Mouse (Mus musculus) forebrain, embryonic 15.5 days (tissue): ENCODE data around the gene Pfdn6. TPM values are rescaled to one million over a fixed set of nuclear protein-coding genes. Genes with fewer than 3 reads are reported as not detected.
"Not testable (repeated sequence)": the region's sequence is repeated elsewhere in the genome, so short reads cannot be mapped to it uniquely, and the experiment has no call there.

Source experiments
- ATAC-seq: fragments of 200-750 bp; cut with Nextera tagmentation; replicated peaks from 2 replicates; pipeline ENCODE4 v1.8.0; 2017; ENCODE audit warnings: mild to moderate bottlenecking, moderate TSS enrichment, moderate library complexity
- H3K27ac ChIP-seq: fragments of 300-500 bp; sonication (generic); replicated peaks from 2 replicates; pipeline ENCODE4 v1.5.1; 2015; ENCODE audit warnings: mild to moderate bottlenecking, inconsistent platforms
- H3K27me3 ChIP-seq: fragments of 300-500 bp; sonication (generic); 2 replicates; pipeline ENCODE4 v1.6.1; 2015; ENCODE audit warnings: inconsistent platforms
- H3K36me3 ChIP-seq: fragments of 300-500 bp; sonication (generic); 2 replicates; pipeline ENCODE4 v1.6.1; 2015; ENCODE audit warnings: mild to moderate bottlenecking, inconsistent platforms
- H3K4me1 ChIP-seq: fragments of 300-500 bp; sonication (generic); 2 replicates; pipeline ENCODE4 v1.6.1; 2015; ENCODE audit warnings: inconsistent platforms
- H3K4me2 ChIP-seq: fragments of 300-500 bp; sonication (generic); replicated peaks from 2 replicates; pipeline ENCODE4 v1.6.1; 2015; ENCODE audit warnings: mild to moderate bottlenecking, inconsistent platforms
- H3K4me3 ChIP-seq: fragments of 300-500 bp; sonication (generic); 2 replicates; pipeline ENCODE4 v1.5.1; 2015; ENCODE audit warnings: mild to moderate bottlenecking, inconsistent platforms
- H3K9ac ChIP-seq: fragments of 300-500 bp; sonication (generic); replicated peaks from 2 replicates; pipeline ENCODE4 v1.6.1; 2015; ENCODE audit warnings: mild to moderate bottlenecking, inconsistent platforms
- H3K9me3 ChIP-seq: fragments of 300-500 bp; sonication (generic); 2 replicates; pipeline ENCODE4 v1.6.1; 2016; ENCODE audit warnings: inconsistent platforms
- WGBS: fragments of 180-500 bp; shearing (Covaris S2); methylation state at CpG from one replicate; pipeline ENCODE4 v1.1.7; 2015; ENCODE audit warnings: mixed read lengths; 5-methylcytosine and 5-hydroxymethylcytosine counted together
- polyA plus RNA-seq: library from polyadenylated mRNA; unstranded; fragments of >200 nt; fragmentation: Nextera tagmentation; extraction: Ambion mirVana; gene quantifications from 2 replicates; pipeline ENCODE4 v1.2.1, GENCODE M21; 2015

The Pfdn6 gene
- polyA plus RNA-seq, 1 experiment from 2014 or later = 198 TPM

DNA sequence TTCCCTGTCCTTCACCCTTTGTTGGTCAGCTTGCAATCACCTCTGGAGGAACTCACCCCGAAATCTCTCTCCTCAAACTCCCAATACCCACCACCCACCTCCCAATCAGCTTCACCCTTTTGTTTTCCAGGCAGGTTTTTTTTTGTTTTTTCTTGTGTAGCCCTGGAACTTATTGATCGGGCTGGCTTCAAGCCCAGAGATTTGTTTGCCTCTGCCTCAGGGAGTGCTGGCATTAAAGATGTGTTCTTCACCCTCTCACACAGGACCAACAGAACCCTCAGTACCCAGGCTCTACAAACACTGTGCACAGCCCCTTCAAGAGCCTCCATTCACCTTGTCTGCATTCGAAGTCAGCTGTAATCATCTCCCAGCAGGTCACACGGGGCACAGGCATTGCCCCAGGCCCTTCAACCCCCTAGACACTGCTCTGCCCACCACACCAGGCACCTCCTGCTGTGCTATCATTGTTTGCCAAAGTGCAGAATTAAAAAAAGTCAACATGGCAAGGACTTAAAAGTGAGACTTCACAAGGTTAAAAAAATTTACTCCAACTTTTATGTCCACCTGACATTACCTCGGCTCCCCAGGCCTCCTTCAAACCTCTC is 13.9 kb upstream of the Pfdn6 start:
- Histone ChIP-seq H3K9me3 (no peaks in the 10 kb centered on the region), H3K4me2 (peak overlapping the region; percentile 74), H3K4me3 (peak overlapping the region; percentile 56), H3K36me3 (peaks cover 25% of the 10 kb centered on the region), H3K4me1 (peaks cover 67% of the 10 kb centered on the region), H3K9ac (peak overlapping the region; percentile 87), H3K27me3 (no peaks in the 10 kb centered on the region), H3K27ac (peak overlapping the region; percentile 3; the same call in 1 of the 2 replicates)
- WGBS = 21% methylated on average over 5 of the region's 5 CpGs
- ATAC-seq = no peak

- 0 out of 2 replicates have a peak overlapping the region, but pooled peaks have one; percentile 2 for H3K4me3 ChIP-seq
- WGBS = 84% methylated on average over 3 of the region's 3 CpGs
- peaks cover 23% of the 10 kb centered on the region for H3K36me3 ChIP-seq
- no peak overlapping the region for H3K9ac ChIP-seq
- no peaks in the 10 kb centered on the region for H3K9me3 ChIP-seq
- no peak overlapping the region for H3K27ac ChIP-seq
- no peaks in the 10 kb centered on the region for H3K27me3 ChIP-seq
- no peak for ATAC-seq
- no peak overlapping the region for H3K4me2 ChIP-seq
- peaks cover 69% of the 10 kb centered on the region for H3K4me1 ChIP-seq
These were observed 13.2 kb upstream of the Pfdn6 start for GRCm38 (mm10) chr17:33953310-33953709.

GRCm38 (mm10) chr17:33952879-33953278 is 12.7 kb upstream of the Pfdn6 start:
- no peak overlapping the region for H3K9ac ChIP-seq
- 0 out of 2 replicates have a peak overlapping the region, but pooled peaks have one; percentile 2 for H3K4me3 ChIP-seq
- no peaks in the 10 kb centered on the region for H3K9me3 ChIP-seq
- no peak for ATAC-seq
- peaks cover 26% of the 10 kb centered on the region for H3K36me3 ChIP-seq
- WGBS = 78% methylated on average over 4 of the region's 4 CpGs
- no peaks in the 10 kb centered on the region for H3K27me3 ChIP-seq
- H3K4me1 ChIP-seq = peaks cover 69% of the 10 kb centered on the region
- no peak overlapping the region for H3K27ac ChIP-seq
- H3K4me2 ChIP-seq = no peak overlapping the region

GRCm38 (mm10) chr17:33952015-33952414 is 11.9 kb upstream of the Pfdn6 start:
- not testable (repeated sequence) for H3K27me3 ChIP-seq, ATAC-seq, H3K9ac ChIP-seq, H3K9me3 ChIP-seq
- WGBS = 79% methylated on average over 13 of the region's 13 CpGs
- H3K4me3 ChIP-seq = peak overlapping the region; percentile 57; the same call in 1 of the 2 replicates
- peaks cover 65% of the 10 kb centered on the region for H3K4me1 ChIP-seq
- peaks cover 32% of the 10 kb centered on the region for H3K36me3 ChIP-seq
- peak overlapping the region; percentile 93; the same call in 1 of the 2 replicates for H3K4me2 ChIP-seq
- H3K27ac ChIP-seq = peak overlapping the region; percentile 88; the same call in 1 of the 2 replicates

DNA sequence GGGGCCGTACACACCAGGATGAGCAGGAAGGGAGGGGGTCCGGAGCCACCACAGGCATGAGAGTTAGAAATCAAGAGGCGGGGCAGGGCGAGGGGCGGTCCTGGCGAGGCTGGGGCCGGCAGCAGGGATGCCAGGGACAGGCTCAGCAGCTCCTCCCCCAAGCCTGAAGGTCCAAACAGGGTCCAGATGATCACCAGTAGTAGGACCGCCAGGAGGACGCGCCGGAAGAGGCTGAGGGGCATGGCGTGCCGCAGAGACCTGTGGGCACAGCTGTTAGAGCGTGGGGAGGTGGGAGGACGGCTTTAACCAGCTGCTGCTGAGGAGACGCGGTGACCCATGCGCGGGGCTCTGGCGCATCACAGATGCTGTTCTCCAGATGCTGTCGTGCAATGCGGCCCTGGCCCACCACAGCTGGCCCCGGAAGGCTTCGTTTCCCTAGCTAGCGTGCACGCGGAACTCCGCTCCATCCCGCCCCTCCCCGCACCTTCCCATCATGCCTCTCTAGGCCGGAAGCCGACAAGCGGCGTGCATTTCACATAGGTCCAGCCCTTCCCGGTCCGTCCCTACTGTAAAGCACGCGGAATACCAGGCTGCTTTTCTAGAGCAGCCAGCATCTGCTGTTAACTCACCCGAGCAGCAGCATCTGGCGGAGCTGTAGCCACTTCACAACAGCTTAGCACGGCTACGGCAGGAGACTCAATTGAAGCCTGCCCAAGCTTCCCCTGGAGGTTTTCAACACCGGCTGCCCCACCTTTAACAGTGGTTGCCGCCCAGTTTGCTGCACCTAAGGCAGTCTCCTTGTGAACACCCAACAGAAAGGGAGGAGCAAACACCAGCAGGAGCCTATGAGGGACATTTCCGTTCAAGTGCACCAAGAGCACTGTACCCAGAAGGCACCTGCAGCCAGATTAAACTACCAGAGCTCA is 11.1 kb upstream of the Pfdn6 start, which contains the start of gene B3galt4:
TSS of gene B3galt4 (minus strand) at position 468 of the 926 bp plus-strand sequence.
- H3K27me3 ChIP-seq = no peaks in the 10 kb centered on the region
- peaks cover 57% of the 10 kb centered on the region for H3K4me1 ChIP-seq
- peak within 1 kb of the TSS; percentile 57 for H3K4me3 ChIP-seq
- peak; percentile 78 for ATAC-seq
- H3K4me2 ChIP-seq = peak within 1 kb of the TSS; percentile 93
- H3K36me3 ChIP-seq = peaks cover 36% of the 10 kb centered on the region
- 1% methylated on average over 45 of the region's 45 CpGs for WGBS
- H3K9me3 ChIP-seq = no peaks in the 10 kb centered on the region
- H3K9ac ChIP-seq = peak within 1 kb of the TSS; percentile 71
- peak within 1 kb of the TSS; percentile 88 for H3K27ac ChIP-seq

- H3K27me3 ChIP-seq = no peaks in the 10 kb centered on the region
- peaks cover 45% of the 10 kb centered on the region for H3K36me3 ChIP-seq
- WGBS = 74% methylated on average over 10 of the region's 10 CpGs
- no peaks in the 10 kb centered on the region for H3K9me3 ChIP-seq
- H3K9ac ChIP-seq = peak overlapping the region; percentile 71
- H3K4me2 ChIP-seq = peak overlapping the region; percentile 93
- no peak for ATAC-seq
- peak overlapping the region; percentile 57 for H3K4me3 ChIP-seq
- peaks cover 56% of the 10 kb centered on the region for H3K4me1 ChIP-seq
- peak overlapping the region; percentile 88; the same call in 1 of the 2 replicates for H3K27ac ChIP-seq
These were observed 10.0 kb upstream of the Pfdn6 start for GRCm38 (mm10) chr17:33950131-33950625.

- H3K36me3 ChIP-seq = peaks cover 57% of the 10 kb centered on the region
- no peak overlapping the region for H3K9ac ChIP-seq
- H3K4me2 ChIP-seq = no peak overlapping the region
- H3K9me3 ChIP-seq = no peaks in the 10 kb centered on the region
- WGBS = 91% methylated on average over 19 of the region's 19 CpGs
- H3K27me3 ChIP-seq = no peaks in the 10 kb centered on the region
- H3K27ac ChIP-seq = no peak overlapping the region
- H3K4me3 ChIP-seq = no peak overlapping the region
- ATAC-seq = no peak
- peaks cover 48% of the 10 kb centered on the region for H3K4me1 ChIP-seq
These were observed 8.9 kb upstream of the Pfdn6 start for GRCm38 (mm10) chr17:33948905-33949537.

GRCm38 (mm10) chr17:33948090-33948904 is 8.2 kb upstream of the Pfdn6 start:
- H3K9ac ChIP-seq = no peak overlapping the region
- H3K4me3 ChIP-seq = no peak overlapping the region
- peaks cover 41% of the 10 kb centered on the region for H3K4me1 ChIP-seq
- H3K36me3 ChIP-seq = peaks cover 58% of the 10 kb centered on the region
- WGBS = 90% methylated on average over 22 of the region's 22 CpGs
- no peak overlapping the region for H3K27ac ChIP-seq
- no peaks in the 10 kb centered on the region for H3K9me3 ChIP-seq
- ATAC-seq = no peak
- H3K4me2 ChIP-seq = no peak overlapping the region
- no peaks in the 10 kb centered on the region for H3K27me3 ChIP-seq

DNA sequence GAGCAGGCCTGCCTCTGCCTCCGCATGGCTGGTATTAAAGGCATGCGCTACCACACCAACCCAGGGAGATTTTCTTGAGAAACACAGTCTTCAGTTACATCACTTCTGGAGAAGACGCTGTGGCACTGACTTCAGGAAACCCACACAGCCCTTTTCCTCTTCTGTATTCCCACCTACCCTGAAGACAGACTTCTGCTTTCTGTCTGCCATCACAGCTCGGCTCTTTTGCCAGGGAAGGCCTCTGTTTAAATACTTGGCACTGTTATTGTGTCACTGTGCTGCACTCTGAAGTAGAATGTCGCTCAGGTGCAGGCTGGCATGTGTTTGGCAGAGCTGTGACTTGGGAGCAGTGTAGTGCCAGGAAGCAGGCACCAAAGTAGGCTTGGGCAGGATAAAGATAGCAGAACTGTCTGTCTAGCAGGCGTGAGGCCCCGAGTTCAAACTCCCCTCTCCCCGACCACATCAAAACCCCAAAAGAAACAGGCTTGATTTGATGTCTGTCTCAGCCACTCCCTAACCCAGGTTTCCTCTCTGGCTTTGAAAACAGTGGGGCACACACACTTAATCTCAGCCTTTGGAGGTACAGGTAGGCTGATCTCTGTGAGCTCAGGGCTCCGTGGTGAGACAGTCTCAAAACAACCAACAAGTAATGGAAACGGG is 7.4 kb upstream of the Pfdn6 start:
- Histone ChIP-seq H3K4me1 (peaks cover 34% of the 10 kb centered on the region), H3K9ac (no peak overlapping the region), H3K36me3 (peaks cover 56% of the 10 kb centered on the region), H3K4me3 (no peak overlapping the region), H3K27ac (no peak overlapping the region), H3K9me3 (no peaks in the 10 kb centered on the region), H3K4me2 (no peak overlapping the region), H3K27me3 (no peaks in the 10 kb centered on the region)
- WGBS = 91% methylated on average over 10 of the region's 10 CpGs
- ATAC-seq = no peak

DNA sequence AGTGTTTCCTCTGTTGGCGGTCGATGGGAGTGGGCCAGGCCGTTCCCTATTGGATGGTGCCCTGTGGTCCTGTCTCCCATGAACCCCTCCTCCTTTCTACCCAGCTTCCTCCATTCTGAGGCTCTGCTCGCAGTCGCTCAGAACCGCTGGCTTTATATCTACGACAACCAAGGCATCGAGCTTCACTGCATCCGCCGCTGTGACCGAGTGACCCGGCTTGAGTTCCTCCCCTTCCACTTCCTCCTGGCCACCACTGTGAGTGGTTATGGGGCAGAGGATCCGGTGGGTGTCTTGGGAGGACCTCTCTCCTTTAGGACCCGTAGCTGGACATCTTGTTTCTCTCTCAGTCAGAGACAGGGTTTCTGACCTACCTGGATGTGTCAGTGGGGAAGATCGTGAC is 3.3 kb upstream of the Pfdn6 start:
- Histone ChIP-seq H3K9ac (no peak overlapping the region), H3K27me3 (no peaks in the 10 kb centered on the region), H3K27ac (no peak overlapping the region), H3K36me3 (peaks cover 51% of the 10 kb centered on the region), H3K4me2 (no peak overlapping the region), H3K4me3 (no peak overlapping the region), H3K4me1 (peaks cover 26% of the 10 kb centered on the region), H3K9me3 (no peaks in the 10 kb centered on the region)
- no peak for ATAC-seq
- 96% methylated on average over 15 of the region's 15 CpGs for WGBS

- WGBS = 62% methylated on average over 19 of the region's 19 CpGs
- peaks cover 47% of the 10 kb centered on the region for H3K36me3 ChIP-seq
These were observed 1.2 kb upstream of the Pfdn6 start for GRCm38 (mm10) chr17:33941381-33941780.

More at GRCm38 (mm10) chr17:33941381-33941780, 1.2 kb upstream of the Pfdn6 start:
- Histone ChIP-seq H3K9me3 (no peaks in the 10 kb centered on the region), H3K4me2 (peak overlapping the region; percentile 95), H3K4me3 (peak overlapping the region; percentile 77), H3K27me3 (no peaks in the 10 kb centered on the region), H3K27ac (no peak overlapping the region), H3K4me1 (peaks cover 26% of the 10 kb centered on the region), H3K9ac (peak overlapping the region; percentile 79)
- no peak for ATAC-seq
